Mouse (Mus musculus) left cerebral cortex, adult 2 months (tissue): ENCODE measurements around the gene Lat. TPM values are rescaled to one million over a fixed set of nuclear protein-coding genes. Genes with fewer than 3 reads are reported as not detected.

Experiments used
- DNase-seq, 2 experiments: peaks; one replicate each; pipeline ENCODE4 v3.0.0; 2021 to 2022; ENCODE audit warnings: low spot score in 2 of 2, mixed read lengths in 1 of 2; ENCODE audit errors: extremely low spot score in 1 of 2
- H3K27ac ChIP-seq: fragments of 200-600 bp; 2 replicates; pipeline ENCODE4 v1.8.1; 2022
- H3K4me3 ChIP-seq: fragments of 200-600 bp; 2 replicates; pipeline ENCODE4 v1.8.1; 2022
- CTCF ChIP-seq: fragments of 200-600 bp; IDR thresholded peaks from 2 replicates; pipeline ENCODE4 v1.8.1; 2022; ENCODE audit warnings: antibody characterized with exemption, mild to moderate bottlenecking, moderate library complexity
- intact Hi-C: fragments of 180-260 bp; cut with DNase I; formaldehyde crosslinking; loops from one replicate; pipeline ENCODE4 v1.15.1; 2025
- total RNA-seq, 2 experiments: library from RNA; stranded (reverse); gene quantifications; 2 replicates each; pipeline ENCODE4 v1.2.3; 2021

Lat gene
- total RNA-seq, 2 experiments from 2014 or later = 0.93 to 1.2 TPM

DNA sequence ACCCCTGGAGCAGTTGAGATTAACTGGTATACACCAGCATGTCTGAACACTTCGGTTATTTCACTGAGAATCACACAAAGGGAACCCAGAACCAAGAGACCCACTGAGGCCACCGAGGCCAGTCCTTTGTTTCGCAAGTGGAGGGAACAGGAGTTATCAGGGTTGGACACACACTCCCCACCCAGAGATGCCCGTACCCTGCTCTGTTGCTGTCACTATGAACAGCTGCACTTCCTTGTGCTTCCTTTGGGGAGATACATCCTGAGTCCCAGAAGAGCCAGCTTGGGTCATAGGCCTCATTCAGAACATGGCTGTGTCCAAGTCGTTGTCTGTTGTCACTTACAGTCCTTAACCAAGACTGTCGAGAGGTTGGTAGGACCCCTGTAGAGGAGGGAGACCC lies 6.3 kb downstream of the Lat start:
- intact Hi-C loops = no loop called here
- Histone ChIP-seq H3K27ac (no peak overlapping the region), H3K4me3 (no peak overlapping the region)
- no peak for DNase-seq
- TF ChIP-seq CTCF = no peak

DNA sequence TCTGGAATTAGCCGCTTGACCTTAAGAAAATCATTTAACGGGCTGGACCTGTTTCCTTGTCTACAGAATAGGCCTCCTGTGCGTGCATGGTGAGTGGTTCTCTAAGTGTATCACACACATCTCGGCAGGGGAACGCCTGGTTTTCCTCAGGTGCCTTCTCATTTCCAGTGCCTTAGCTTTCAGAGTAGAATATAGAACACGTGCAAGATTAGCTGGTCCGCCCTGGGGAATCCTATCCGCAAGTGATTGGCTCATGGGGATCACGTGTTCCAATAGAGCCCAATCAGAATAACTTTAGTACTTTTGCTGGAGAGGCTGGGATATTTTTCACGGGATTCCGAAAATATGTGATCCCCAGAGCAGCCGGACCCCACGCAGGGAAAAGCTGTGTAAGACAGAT lies 10.3 kb downstream of the Lat start:
- Histone ChIP-seq H3K27ac (no peak overlapping the region), H3K4me3 (no peak overlapping the region)
- DNase-seq = no peak
- TF ChIP-seq CTCF = no peak
- intact Hi-C loops = no loop called here

GRCm38 (mm10) chr7:126358413-126358812 lies 11.0 kb downstream of the Lat start:
- H3K4me3 ChIP-seq = no peak overlapping the region

GRCm38 (mm10) chr7:126357838-126358237 lies 11.5 kb downstream of the Lat start:
- no peak for DNase-seq
- intact Hi-C loops = no loop called here
- Histone ChIP-seq H3K27ac (no peak overlapping the region), H3K4me3 (no peak overlapping the region)
- no peak for TF ChIP-seq CTCF

More at GRCm38 (mm10) chr7:126358413-126358812, 11.0 kb downstream of the Lat start:
- H3K27ac ChIP-seq = no peak overlapping the region
- intact Hi-C loops = no loop called here
- DNase-seq = no peak
- TF ChIP-seq CTCF = no peak

DNA sequence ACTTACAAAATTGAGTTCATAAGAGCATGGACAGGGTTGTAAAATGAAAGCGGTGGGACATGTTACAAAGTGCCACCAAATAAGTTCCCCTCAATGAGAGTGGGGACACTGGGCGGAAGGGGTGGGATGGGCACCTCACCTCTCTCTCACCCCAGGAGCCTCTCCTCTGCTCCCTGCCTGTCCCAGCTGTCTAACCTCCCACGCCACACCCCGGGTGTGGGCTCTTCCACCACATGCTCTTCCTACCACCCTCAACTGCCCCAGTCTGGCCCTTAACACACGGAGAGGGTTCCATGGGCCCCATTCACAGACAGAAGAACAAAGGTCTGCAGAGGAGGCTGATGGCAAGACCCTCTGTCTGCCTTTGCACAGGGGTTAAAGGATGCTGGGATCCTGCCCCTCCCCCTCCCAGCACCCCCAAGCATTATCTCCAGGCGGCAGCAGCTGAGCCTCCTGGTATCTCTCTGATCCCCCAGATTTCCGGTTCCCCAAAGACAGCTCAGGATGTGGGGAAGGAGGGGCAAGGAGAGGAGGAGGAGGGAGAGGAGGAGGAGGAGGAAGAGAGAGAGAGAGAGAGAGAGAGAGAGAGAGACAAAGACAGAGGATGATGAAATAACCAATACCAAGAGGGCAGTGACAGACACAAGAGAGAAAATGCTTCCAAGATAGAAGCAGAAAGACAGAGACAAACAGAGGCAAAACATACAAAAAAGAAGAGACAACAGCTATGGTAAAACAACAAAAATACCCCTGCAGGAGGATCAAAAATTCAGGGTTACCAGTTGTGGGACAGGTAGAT lies 12.4 kb downstream of the Lat start:
- Histone ChIP-seq H3K27ac (no peak overlapping the region), H3K4me3 (no peak overlapping the region)
- no peak for TF ChIP-seq CTCF
- intact Hi-C loops = no loop called here
- no peak for DNase-seq

GRCm38 (mm10) chr7:126355847-126356597 lies 13.3 kb downstream of the Lat start:
- Histone ChIP-seq H3K4me3 (no peak overlapping the region), H3K27ac (no peak overlapping the region)
- intact Hi-C loops = no loop called here
- no peak for DNase-seq
- no peak for TF ChIP-seq CTCF

DNA sequence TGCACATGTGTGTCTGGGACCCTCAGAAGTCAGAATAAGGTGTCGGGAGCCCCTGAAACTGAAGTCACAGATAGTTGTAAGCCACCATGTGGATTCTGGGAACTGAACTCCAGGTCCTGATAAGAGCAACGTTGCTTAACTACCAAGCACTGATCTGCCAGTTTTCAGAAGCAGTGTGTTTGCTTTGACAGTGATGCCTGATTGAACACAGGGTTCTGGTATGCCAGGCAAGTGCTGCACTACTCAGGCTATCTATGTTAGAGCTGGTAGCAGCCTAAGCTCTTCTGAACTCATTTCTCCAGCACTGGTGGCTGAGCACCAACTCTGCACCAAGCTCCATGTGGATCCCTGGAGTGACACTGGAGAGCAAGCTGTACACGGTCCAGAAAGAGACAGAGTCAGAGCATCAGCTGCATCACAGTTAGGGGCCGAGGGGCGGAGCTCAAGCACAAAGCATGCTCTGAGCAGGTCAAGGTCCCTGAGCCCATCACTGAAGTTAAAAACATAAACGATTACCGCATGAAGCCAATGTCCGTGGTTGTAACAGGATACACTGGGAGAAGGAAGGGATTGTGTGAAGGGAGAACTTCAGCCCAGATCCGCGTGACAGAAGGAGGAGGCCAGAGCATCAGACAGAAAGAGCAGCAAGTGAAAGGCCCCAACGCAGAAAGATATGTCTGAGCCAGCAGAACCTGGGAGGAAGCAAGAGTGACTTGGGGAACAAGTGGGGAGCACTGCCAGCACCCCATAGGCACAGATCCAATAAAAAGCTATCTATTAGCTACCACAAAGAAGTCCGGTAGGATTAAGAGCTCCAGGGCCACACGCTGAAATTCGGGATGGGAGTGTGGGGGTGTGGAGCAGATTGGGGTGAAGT lies 14.4 kb downstream of the Lat start:
- no peak for TF ChIP-seq CTCF
- H3K27ac ChIP-seq = no peak overlapping the region
- H3K4me3 ChIP-seq = no peak overlapping the region
- intact Hi-C loops = no loop called here
- DNase-seq = no peak

DNA sequence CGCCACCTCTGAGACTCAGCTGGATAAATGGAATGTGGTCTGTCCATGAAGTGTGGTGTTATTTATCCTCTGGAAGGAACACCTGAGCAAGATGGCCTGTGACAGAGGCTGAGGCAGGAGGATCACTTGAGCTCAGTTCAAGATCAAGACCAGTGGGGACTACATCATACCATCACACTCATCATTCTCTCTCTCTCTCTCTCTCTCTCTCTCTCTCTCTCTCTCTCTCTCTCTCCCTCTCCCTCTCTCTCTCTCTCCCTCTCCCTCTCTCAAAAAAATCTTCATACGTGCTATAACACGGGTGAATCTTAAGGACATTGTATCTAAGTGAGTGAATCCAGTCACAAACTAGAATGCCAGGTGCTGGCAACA lies 15.4 kb downstream of the Lat start:
- no peak for TF ChIP-seq CTCF
- no peak overlapping the region for H3K4me3 ChIP-seq
- DNase-seq = no peak
- intact Hi-C loops = no loop called here
- no peak overlapping the region for H3K27ac ChIP-seq

DNA sequence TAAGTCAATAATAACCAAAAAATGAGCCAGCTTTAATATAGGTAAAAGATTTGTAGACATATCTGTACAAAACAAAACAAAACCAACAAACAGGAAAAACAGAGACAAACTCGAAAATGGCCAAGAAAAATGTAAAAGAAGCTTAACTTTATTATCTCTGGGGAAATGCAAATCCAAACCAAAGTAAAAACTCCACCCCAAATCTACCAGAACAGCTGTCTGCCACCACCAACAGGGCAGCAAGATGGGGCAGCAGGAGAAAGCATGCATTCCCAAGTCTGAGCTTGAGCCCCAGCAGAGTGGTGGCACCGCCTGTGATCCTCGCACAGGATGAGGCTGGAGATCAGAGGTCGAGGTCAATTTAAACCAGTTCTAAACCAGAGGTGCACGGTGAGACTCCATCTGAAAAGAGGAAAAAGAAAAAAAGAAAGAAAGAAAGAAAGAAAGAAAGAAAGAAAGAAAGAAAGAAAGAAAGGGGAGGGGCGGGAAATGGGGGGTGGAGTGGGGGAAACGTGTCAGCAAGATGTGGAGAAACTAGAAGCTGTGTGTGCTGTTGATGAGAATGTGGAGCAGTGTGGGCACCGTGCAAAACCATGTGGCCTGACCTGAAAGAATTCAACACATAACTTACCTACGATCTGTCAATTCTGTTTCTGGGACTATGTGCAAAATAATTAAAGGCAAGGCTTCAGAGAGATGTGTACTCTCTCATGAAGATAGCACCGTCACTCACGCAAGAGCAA lies 15.9 kb downstream of the Lat start:
- intact Hi-C loops = no loop called here
- no peak overlapping the region for H3K27ac ChIP-seq
- TF ChIP-seq CTCF = no peak
- no peak for DNase-seq
- no peak overlapping the region for H3K4me3 ChIP-seq

DNA sequence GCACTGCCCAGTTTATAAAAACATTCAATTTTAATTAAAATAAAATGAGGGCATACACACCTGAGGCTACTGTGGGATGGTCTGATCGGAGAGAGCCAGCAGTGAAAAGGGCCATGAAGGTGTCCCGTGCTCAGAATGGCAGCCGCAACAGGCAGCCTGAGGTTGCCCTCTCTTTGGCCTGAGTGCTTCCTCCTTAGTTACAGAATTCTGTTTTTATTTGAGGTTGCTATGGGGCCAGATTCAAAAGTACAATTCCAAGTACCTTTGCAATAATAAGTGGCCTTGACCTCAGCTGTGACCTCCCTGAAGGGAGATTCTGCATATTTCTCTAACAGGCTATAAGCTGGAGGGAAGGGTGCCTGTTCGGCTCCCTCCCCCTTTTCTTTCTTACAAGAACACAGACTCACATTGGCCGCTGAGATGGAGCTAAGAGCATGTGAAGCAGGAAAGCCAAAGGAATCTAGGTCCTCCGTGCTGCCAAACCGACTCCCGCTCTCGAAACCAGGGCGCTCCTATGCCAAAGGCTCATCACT lies 17.9 kb downstream of the Lat start:
- DNase-seq = no peak
- intact Hi-C loops = no loop called here
- Histone ChIP-seq H3K27ac (no peak overlapping the region), H3K4me3 (no peak overlapping the region)
- no peak for TF ChIP-seq CTCF

- Histone ChIP-seq H3K27ac (no peak overlapping the region), H3K4me3 (no peak overlapping the region)
- intact Hi-C loops = no loop called here
- no peak for TF ChIP-seq CTCF
- DNase-seq = no peak
These were observed 18.5 kb downstream of the Lat start for GRCm38 (mm10) chr7:126350748-126351418.
